Comparison of ENCODE assay signal across 18 mouse cellular contexts in the genomic region with DNA sequence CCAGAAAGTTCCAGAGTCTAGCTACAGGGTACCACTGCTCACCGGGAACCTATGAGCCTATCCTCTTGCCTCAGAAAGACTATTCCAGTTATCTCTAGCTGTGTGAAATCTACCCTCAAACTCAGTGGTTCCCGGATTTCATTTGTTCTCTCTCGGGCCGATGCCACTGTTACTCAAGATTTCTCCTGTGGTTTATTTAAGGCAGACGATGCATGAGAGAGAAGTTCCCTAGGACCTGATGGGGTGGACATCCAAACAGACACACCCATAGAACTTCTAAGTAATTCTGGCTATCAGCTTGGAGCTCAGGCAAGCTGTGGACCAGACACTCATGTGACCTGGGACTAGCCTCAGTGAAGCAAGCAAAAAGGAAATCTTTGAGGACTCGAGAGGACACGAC.
"Had no signal": no experiment of that assay in that cellular context is flagged by ENCODE, and none has a peak within 500 bp of the region (broad histone marks: within the 10 kb centered on the region; RNA-seq: fewer than 3 reads in every experiment).

No protein-coding gene starts in this region.

- DNase-seq: liver, embryonic 13.5 days; lung, adult 18-20 months; lung, postnatal 14 days; lung, postnatal 36 days; right cerebral cortex, postnatal 14 days; thymus, adult 2 months; thymus, postnatal 25 days; thymus, postnatal 4 days had no signal

- ATAC-seq: lung, postnatal 0 days had no signal

- H3K4me3 ChIP-seq: liver, embryonic 13.5 days; liver, embryonic 15.5 days; lung, embryonic 15.5 days; megakaryocyte, embryonic 14.5 days; midbrain, embryonic 12.5 days; neural tube, embryonic 12.5 days; stomach, embryonic 15.5 days had no signal

- H3K27me3 ChIP-seq: liver, embryonic 13.5 days; lung, embryonic 15.5 days; megakaryocyte, embryonic 14.5 days; midbrain, embryonic 12.5 days; neural tube, embryonic 12.5 days; stomach, embryonic 15.5 days had no signal

- H3K36me3 ChIP-seq: liver, embryonic 13.5 days; liver, embryonic 15.5 days; lung, embryonic 15.5 days; midbrain, embryonic 12.5 days; neural tube, embryonic 12.5 days; stomach, embryonic 15.5 days had no signal

- H3K9me3 ChIP-seq: liver, embryonic 13.5 days; liver, embryonic 15.5 days; lung, embryonic 15.5 days; megakaryocyte, embryonic 14.5 days; midbrain, embryonic 12.5 days; neural tube, embryonic 12.5 days; stomach, embryonic 15.5 days had no signal

- H3K27ac ChIP-seq: liver, embryonic 13.5 days; liver, embryonic 15.5 days; lung, embryonic 15.5 days; macrophage; midbrain, embryonic 12.5 days; neural tube, embryonic 12.5 days; stomach, embryonic 15.5 days; stomach, postnatal 0 days had no signal

- H3K9ac ChIP-seq: liver, embryonic 13.5 days; liver, embryonic 15.5 days; lung, embryonic 15.5 days; midbrain, embryonic 12.5 days; stomach, embryonic 15.5 days had no signal

- H3K4me1 ChIP-seq: liver, embryonic 15.5 days; stomach, embryonic 15.5 days had no signal

- H3K4me2 ChIP-seq: liver, embryonic 11.5 days; liver, embryonic 13.5 days; stomach, embryonic 15.5 days had no signal
